Mouse (Mus musculus): Measurements from ENCODE around the gene Dsn1. TPM values are rescaled to one million over a fixed set of nuclear protein-coding genes. Genes with fewer than 3 reads are reported as not detected.

Dsn1 gene
- total RNA-seq, 1 experiment from 2014 or later, result 17.8 TPM

DNA sequence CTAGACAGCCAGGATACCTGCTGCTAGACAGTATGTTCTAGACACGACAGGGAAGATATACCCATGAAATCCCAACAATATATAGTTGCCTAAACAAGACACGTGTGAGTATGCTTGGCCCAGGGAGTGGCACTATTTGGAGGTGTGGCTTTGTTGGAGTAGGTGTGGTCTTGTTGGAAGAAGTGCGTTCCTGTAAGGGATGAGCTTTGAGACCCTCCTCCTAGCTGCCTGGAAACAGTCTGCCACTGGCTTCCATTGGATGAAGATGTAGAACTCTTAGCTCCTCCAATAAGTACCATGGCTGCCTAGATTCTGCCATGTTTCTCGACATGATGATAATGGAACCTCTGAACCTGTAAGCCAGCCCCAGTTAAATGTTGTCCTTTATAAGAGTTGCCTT is 25.7 kb downstream of the Dsn1 start:
- no peak for ATAC-seq (replicated peaks; ENCODE audit: insufficient number of reproducible peaks, low FRiP score, low TSS enrichment, poor library complexity, severe bottlenecking)

DNA sequence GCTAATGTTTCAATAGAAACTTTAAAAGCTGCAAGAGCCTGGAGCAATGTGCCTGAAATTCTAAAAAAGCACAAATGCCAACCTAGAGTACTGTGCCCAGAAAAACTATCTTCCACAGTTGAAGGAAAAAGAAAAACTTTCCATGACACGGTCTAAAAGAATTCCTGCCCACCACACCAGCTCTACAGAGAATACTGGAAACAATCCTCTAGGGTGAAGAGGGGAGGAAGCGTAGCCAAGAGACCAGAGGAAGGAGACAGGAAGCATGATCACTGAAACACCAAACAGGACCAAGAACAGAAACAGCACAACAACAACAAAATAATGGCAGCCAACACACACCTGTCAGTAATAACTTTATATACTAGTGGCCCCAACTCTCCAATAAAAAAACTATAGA is 26.9 kb downstream of the Dsn1 start:
- ATAC-seq (replicated peaks; ENCODE audit: insufficient number of reproducible peaks, low FRiP score, low TSS enrichment, poor library complexity, severe bottlenecking), result no peak

DNA sequence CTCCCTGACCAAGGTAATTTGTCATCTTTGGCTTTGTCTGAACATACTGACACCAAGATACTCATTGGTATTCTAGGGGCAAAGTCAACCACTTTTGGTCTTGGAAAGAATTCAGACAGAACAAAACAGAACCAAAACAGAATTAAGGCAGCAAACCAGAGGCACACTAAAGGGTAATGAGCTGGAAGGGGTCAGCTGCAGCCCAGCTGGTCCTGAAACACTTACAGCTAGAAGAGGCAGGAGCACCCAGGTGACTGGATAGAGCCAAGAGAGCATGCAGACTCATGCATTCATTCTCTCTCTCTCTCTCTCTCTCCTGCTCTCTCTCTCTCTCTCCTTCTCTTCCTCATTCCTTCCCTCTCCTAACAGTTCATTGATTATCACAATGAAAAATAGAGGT is 30.2 kb downstream of the Dsn1 start:
- ATAC-seq (replicated peaks; ENCODE audit: insufficient number of reproducible peaks, low FRiP score, low TSS enrichment, poor library complexity, severe bottlenecking), result no peak

DNA sequence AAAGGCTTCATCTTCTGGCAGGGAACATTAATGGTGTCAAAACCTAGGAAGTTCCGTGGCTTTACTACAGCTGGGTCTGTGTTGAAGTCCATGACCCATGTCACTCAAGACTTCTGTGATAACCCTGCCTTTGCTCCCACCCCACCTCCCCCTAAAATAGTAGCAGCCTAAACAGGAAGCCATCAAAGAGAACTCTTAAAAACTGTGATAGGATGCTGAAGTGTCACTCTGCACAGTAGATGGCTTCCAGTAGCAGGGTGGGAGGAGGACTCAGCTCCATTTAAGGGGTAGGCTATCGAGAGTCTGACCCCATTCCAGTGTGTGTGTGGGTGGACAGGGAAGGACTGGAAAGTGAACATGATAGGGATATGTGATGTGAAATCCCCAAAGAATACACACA is 32.0 kb downstream of the Dsn1 start:
- ATAC-seq (replicated peaks; ENCODE audit: insufficient number of reproducible peaks, low FRiP score, low TSS enrichment, poor library complexity, severe bottlenecking), result no peak

DNA sequence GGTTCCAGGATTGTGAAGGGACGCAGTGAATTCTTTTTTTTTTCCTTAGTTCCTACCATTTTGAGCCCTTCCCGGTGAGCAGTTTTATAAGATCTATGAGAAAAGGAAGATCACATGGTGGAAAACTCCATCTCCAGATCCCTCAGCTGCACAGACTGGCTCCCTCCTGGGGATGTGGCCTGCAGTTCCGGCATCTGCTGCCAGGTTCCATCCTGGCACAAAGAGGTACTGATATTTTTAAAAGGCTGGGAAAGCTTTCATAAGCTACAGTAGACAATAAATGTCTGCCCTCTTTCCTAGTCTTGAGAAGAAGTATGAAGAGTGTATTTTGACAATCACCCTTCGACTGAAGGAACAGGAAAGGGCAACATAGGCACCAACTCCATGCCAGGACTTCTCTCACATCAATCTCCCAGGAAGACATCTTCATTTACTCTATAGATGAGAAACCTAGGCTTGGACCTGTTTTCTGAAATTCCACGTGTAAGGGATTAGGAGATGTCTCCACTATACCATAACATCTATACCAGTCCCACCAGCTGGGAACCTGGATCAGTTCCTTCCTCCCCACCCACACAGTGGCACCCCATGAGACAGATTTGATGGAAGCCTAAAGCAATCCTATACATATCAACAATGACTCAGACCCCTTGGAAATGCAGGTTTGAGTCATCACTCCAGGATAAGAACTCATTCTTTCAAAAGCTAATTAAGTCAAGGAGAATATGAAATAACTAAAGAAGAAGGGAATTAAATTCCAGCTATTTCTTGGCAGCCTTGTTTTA is 33.4 kb downstream of the Dsn1 start:
- ATAC-seq (replicated peaks; ENCODE audit: insufficient number of reproducible peaks, low FRiP score, low TSS enrichment, poor library complexity, severe bottlenecking), result no peak

DNA sequence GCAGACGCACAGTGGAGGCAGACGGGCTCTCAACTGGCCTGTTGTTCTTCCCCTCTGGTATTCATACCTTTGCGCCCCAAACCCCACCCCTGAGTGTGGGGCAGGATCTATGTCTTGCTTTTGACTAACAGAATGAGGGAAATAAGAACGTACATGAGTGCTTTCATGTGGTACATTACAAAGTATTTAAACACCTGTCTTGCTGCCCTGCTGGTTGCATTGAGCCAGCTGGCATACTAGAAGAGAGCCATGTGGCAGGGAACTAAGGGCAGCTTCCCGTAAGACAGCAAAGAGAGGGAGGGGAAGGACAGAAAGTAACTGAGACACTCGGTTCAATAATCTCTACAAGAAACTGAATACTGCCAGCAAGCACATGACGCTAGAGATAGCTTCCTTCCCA is 36.7 kb downstream of the Dsn1 start:
- no peak for ATAC-seq (replicated peaks; ENCODE audit: insufficient number of reproducible peaks, low FRiP score, low TSS enrichment, poor library complexity, severe bottlenecking)

DNA sequence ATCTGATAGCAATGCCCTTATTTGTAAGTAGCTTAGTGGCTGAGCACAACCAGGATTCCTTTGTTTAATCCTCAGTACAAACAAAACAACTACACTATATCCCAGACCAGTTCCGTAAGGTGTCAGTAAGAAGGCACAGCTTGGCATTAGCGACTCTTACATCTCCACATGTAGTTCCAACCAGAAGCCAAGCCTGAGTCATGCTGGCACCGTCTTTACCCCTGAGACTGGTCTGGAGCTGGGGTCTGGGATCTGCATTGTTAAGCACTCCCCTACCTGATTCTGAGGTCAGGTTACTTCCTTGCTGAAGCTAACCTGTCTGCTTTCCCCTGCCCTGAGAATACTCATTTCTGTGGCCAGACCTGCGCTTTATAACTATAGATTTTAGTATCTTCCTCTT is 38.5 kb downstream of the Dsn1 start:
- no peak for ATAC-seq (replicated peaks; ENCODE audit: insufficient number of reproducible peaks, low FRiP score, low TSS enrichment, poor library complexity, severe bottlenecking)

DNA sequence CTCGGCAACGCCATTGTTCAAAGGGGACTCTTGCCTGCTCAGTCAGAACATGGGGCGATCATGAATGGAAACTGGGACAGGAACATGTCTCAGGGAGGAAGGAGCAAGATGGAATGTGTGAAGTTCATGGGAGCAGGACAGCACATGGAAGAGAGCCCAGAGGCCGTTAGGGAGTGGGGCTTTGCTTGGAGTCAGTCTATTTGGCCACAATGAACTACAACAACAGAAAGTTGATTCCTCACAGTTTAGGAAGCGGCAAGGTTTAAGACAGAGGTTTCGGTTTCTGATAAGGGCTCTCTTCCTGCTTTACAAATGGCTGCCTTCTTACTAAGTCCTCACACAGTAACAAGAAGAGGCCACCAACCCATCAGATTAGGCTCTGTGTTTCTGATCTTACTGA is 39.6 kb downstream of the Dsn1 start:
- no peak for ATAC-seq (replicated peaks; ENCODE audit: insufficient number of reproducible peaks, low FRiP score, low TSS enrichment, poor library complexity, severe bottlenecking)

DNA sequence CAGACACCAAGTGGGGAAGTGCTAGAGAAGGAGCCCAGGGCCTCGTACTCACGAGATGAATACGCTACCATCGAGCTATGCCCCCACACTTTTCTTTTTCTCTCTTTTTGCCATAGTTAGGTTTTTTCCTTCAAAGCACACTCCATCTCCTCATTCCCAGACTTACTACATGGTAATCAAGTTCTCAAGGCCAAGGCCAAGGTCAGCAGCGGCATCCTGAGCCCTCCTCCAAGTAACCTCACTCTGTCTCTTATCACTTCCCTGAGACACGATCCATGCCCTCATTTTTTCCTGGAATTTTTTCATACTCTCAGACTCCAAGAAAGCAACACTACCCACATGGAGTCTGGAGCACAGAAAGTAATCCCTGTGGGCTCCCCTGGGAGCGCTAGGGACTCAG is 43.1 kb downstream of the Dsn1 start:
- ATAC-seq (replicated peaks; ENCODE audit: insufficient number of reproducible peaks, low FRiP score, low TSS enrichment, poor library complexity, severe bottlenecking), result no peak

DNA sequence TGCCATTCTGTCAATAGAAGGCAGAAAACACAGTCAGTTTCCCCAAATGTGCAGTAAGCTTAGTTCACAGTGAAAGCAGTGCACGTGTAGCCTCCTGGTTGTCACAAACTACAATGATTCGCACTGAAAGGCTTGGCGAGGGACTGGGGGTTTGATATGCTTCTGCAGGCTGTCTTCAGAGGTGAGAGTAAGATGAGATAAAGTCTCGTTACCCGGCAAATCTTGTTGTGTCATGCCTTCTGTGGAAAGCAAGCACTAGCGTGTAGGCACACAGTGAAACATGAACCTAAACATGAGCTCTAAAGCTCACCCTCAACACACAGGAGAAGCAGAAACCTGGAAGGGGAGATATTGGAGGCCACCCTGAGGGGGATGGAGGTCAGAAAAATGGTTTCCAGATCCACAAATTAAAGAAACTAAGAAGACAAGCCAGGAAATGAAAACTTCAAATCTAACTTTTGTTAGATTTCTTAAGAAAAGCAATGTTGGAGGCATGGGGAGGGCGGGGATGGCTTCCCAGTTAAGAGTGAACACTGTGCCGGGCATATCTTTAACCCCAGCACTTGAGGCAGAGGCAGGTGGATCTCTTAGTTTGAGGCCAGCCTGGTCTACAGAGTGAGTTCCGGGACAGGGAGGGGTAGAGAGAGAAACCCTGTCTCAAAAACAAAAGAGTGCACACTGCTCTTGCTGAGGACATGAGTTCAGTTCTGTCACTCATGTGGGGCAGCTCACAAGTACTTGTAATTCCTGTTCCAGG is 48.3 kb downstream of the Dsn1 start:
- no peak for ATAC-seq (replicated peaks; ENCODE audit: insufficient number of reproducible peaks, low FRiP score, low TSS enrichment, poor library complexity, severe bottlenecking)

DNA sequence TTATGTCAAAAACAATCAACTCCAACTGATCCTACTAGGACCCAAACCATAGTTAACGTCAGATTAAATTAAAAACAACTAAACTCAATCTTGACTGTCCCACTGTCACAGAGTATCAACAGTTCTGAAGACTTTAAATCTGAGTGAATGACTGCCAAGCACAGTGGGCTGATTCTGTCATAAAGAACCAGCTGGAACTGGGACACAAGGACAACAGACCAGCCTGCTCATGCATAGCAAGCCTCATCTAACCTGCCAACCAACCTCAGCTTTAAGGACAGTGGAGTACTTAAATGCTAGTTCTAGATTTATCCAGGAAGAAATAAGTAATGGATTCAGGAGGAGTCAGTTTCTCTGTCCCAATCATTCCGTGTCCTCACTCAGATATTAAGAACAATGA is 49.9 kb downstream of the Dsn1 start:
- ATAC-seq (replicated peaks; ENCODE audit: insufficient number of reproducible peaks, low FRiP score, low TSS enrichment, poor library complexity, severe bottlenecking), result no peak

DNA sequence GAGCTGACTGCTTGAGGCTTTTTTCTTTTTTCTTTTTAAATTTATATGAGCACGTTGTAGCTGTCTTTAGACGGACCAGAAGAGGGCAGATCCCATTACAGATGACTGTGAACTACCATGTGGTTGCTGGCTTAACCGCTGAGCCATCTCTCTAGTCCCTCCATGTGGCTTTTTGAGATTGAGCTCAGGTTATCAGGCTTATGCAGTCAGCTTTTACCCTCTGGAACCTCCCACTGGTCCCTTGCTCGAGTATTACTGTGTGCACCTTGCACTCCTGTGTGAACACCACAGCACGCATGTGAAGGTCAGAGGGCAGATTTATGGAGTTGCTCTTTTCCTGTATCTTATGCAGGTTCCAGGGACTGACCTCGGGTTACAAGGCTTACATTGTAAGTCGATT is 50.6 kb downstream of the Dsn1 start:
- ATAC-seq (replicated peaks; ENCODE audit: insufficient number of reproducible peaks, low FRiP score, low TSS enrichment, poor library complexity, severe bottlenecking), result no peak

DNA sequence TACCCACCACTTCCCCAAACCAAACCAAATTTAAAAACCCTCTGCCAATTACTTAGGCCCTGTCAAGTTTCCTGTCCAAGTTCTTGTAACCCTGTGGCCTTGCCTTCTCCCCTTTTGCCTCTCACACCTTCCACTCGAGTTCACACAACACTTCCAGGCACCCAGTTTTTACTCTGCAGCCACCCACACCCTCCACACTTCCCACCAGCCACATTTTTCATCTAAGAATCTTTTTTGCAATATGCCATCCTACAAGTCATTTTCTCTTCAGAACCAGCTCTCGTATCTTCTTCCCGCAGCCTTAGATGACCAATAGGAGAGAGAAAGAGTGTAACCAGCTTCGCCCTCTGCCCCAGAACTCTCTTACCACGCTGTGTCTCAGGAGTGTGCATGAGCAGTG is 52.5 kb downstream of the Dsn1 start:
- ATAC-seq (replicated peaks; ENCODE audit: insufficient number of reproducible peaks, low FRiP score, low TSS enrichment, poor library complexity, severe bottlenecking), result no peak

DNA sequence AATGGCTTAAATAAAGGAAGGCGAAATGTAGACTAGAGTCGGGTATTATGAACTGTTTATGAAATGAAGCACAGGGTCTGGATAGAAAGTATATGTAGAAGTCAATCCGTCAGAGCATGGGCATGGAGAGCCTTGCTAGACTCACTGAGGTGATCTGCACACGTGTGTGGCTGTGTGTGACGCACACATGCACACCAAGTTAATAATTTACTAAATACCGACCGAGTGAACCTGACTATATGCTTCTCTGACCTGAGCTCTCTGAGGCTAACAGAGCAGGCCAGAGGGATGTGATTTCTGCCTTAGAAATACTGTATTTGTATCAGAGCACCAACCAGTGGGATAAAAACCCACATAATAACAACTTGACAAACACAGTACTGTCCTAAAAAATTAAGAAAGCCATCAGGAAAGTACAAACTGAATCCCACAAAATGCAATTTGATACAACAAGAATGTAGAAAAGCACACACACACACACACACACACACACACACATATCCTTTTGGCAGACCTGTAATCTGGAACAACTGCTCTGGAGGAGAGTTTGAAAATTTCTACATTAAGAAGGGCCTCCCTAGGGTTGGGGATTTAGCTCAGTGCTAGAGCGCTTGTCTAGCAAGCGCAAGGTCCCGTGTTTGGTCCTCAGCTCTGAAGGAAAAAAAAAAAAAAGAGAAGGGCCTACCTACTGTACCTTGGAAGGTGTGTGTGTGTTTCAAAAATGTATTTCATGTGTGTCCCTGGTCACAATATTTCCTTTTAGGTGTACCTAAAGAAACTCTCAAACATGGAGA is 55.5 kb downstream of the Dsn1 start:
- ATAC-seq (replicated peaks; ENCODE audit: insufficient number of reproducible peaks, low FRiP score, low TSS enrichment, poor library complexity, severe bottlenecking), result no peak

DNA sequence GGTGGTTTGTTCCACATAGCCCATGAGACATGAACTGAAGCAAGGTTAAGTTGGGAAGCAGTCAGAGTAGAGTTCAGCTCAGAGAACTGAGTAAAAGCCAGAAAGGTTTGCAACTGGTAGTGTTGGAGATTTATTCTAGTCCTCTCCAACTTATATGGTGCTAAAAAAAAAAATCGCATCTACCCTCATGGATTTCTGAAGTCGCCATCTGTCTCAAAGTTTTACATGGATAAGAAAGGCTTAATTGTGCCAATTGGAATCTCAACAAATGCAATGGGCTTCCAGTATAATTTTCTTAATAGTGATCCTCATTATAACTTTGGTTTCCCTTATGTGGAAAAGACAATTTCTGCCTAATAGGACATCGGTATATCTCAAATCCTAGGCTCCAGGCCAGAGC is 56.1 kb downstream of the Dsn1 start:
- ATAC-seq (replicated peaks; ENCODE audit: insufficient number of reproducible peaks, low FRiP score, low TSS enrichment, poor library complexity, severe bottlenecking), result no peak

Other genes with a start within 250 kb of the Dsn1 start
- gene Myl9, start 231.7 kb downstream of the Dsn1 start, total RNA-seq (2017), result 5.0 to 95.3 TPM (median 6.6 TPM) in 3 replicates
- 3.2 to 5.9 TPM (median 3.5 TPM) in 3 replicates for gene Tgif2, start 167.1 kb downstream of the Dsn1 start, total RNA-seq (2017)
- 0.38 to 5.2 TPM (median 2.5 TPM) in 3 replicates for gene 4930518I15Rik, start 149.2 kb downstream of the Dsn1 start, total RNA-seq (2017)
- gene Rab5if, start 144.0 kb downstream of the Dsn1 start, total RNA-seq (2017), result 118 to 134 TPM (median 121 TPM) in 3 replicates
- 13.8 to 38.9 TPM (median 15.8 TPM) in 3 replicates for gene Sla2, start 120.0 kb downstream of the Dsn1 start, total RNA-seq (2017)
- gene Ndrg3, start 15.1 kb downstream of the Dsn1 start, total RNA-seq (2017), result 33.9 to 42.9 TPM (median 39.3 TPM) in 3 replicates
- gene Soga1, start 72.1 kb upstream of the Dsn1 start, total RNA-seq (2017), result 0.76 to 1.5 TPM (median 0.78 TPM) in 3 replicates
- gene Tldc2, start 79.9 kb upstream of the Dsn1 start, total RNA-seq (2017), result not detected in 3 replicates
- 1,089 to 1,183 TPM (median 1,123 TPM) in 3 replicates for gene Samhd1, start 128.1 kb upstream of the Dsn1 start, total RNA-seq (2017)
- gene Rbl1, start 197.4 kb upstream of the Dsn1 start, total RNA-seq (2017), result 30.9 to 49.8 TPM (median 34.4 TPM) in 3 replicates